Mouse (Mus musculus): ENCODE measurements around the gene Gm4302. TPM values are rescaled to one million over a fixed set of nuclear protein-coding genes. Genes with fewer than 3 reads are reported as not detected.
"Not testable (repeated sequence)": the region's sequence is repeated elsewhere in the genome, so short reads cannot be mapped to it uniquely, and the experiment has no call there.

Gm4302 gene
- polyA plus RNA-seq (2017; shearing (Covaris generic)), result not detected

DNA sequence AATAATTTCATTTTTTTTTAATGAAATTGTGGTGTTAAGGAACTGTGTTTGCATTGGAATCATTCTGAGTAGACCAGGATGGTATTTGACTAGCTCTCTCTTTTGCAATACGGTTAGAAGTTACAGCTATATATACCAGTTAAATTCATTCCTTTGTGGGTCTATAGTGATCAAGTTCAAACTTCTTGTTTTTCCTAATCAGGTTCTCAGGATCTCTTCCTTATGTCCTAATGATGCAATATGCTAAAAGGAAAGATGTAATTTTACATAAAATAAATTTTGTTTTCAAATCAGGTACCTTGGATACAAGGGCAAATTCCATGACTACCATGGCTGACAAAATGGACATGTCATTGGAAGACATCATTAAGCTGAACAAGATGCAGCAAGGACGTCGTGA, at the start of gene Gm4302:
Gm4302 (plus strand) TSS at position 301 of the 400 bp plus-strand sequence.
- not testable (repeated sequence) for ATAC-seq

GRCm38 (mm10) chr10:100296105-100296504, 44.5 kb upstream of the Gm4302 start:
- no peak for ATAC-seq

DNA sequence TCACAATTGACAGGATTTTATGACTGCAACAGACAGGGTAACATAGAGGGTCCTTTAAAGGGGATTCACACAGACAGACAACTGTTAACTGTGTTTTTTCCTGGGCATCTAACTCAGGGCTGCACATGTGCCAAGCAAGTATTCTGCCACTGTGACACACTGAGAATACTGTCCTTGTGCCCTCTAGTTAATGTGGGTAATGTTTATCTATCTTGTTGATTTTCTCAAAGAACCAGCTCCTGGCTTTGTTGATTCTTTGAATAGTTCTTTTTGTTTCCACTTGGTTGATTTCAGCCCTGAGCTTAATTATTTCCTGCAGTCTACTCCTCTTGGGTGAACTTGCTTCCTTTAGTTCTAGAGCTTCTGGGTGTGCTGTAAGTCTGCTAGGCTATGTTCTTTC, 40.5 kb upstream of the Gm4302 start:
- not testable (repeated sequence) for ATAC-seq

DNA sequence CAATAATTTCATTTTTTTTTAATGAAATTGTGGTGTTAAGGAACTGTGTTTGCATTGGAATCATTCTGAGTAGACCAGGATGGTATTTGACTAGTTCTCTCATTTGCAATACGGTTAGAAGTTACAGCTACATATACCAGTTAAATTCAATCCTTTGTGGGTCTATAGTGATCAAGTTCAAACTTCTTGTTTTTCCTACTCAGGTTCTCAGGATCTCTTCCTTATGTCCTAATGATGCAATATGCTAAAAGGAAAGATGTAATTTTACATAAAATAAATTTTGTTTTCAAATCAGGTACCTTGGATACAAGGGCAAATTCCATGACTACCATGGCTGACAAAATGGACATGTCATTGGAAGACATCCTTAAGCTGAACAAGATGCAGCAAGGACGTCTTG, 5.3 kb upstream of the Gm4302 start, which contains the start of gene Gm4301:
Gm4301 (plus strand) TSS at position 301 of the 400 bp plus-strand sequence.
- not testable (repeated sequence) for ATAC-seq

GRCm38 (mm10) chr10:100345672-100346071, 5.0 kb downstream of the Gm4302 start, which contains the start of gene Gm4303:
Gm4303 (plus strand) TSS chr10:100345972.
- not testable (repeated sequence) for ATAC-seq

DNA sequence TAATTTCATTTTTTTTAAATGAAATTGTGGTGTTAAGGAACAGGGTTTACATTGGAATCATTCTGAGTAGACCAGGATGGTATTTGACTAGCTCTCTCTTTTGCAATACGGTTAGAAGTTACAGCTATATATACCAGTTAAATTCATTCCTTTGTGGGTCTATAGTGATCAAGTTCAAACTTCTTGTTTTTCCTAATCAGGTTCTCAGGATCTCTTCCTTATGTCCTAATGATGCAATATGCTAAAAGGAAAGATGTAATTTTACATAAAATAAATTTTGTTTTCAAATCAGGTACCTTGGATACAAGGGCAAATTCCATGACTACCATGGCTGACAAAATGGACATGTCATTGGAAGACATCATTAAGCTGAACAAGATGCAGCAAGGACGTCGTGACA, 10.2 kb downstream of the Gm4302 start, which contains the start of gene Gm4305:
Gm4305 (plus strand) TSS at position 301 of the 400 bp plus-strand sequence.
- not testable (repeated sequence) for ATAC-seq

- ATAC-seq, result not testable (repeated sequence)
These were observed 16.2 kb downstream of the Gm4302 start for GRCm38 (mm10) chr10:100356841-100357240.

DNA sequence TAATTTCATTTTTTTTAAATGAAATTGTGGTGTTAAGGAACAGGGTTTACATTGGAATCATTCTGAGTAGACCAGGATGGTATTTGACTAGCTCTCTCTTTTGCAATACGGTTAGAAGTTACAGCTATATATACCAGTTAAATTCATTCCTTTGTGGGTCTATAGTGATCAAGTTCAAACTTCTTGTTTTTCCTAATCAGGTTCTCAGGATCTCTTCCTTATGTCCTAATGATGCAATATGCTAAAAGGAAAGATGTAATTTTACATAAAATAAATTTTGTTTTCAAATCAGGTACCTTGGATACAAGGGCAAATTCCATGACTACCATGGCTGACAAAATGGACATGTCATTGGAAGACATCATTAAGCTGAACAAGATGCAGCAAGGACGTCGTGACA, 20.4 kb downstream of the Gm4302 start, which contains the start of gene Gm4307:
Gm4307 (plus strand) TSS at position 301 of the 400 bp plus-strand sequence.
- not testable (repeated sequence) for ATAC-seq

DNA sequence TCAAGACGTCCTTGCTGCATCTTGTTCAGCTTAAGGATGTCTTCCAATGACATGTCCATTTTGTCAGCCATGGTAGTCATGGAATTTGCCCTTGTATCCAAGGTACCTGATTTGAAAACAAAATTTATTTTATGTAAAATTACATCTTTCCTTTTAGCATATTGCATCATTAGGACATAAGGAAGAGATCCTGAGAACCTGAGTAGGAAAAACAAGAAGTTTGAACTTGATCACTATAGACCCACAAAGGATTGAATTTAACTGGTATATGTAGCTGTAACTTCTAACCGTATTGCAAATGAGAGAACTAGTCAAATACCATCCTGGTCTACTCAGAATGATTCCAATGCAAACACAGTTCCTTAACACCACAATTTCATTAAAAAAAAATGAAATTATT, 41.8 kb downstream of the Gm4302 start, which contains the start of gene Gm4312:
Gm4312 (minus strand) TSS at position 101 of the 400 bp plus-strand sequence.
- ATAC-seq, result not testable (repeated sequence)

Other genes with a start within 250 kb of the Gm4302 start
- not detected for gene Gm4301, start 5.2 kb upstream of the Gm4302 start, polyA plus RNA-seq (2017; shearing (Covaris generic))
- not detected for gene Gm4303, start 5.1 kb downstream of the Gm4302 start, polyA plus RNA-seq (2017; shearing (Covaris generic))
- not detected for gene Gm4305, start 10.3 kb downstream of the Gm4302 start, polyA plus RNA-seq (2017; shearing (Covaris generic))
- not detected for gene Gm4307, start 20.5 kb downstream of the Gm4302 start, polyA plus RNA-seq (2017; shearing (Covaris generic))
- gene Gm4312, start 41.7 kb downstream of the Gm4302 start, polyA plus RNA-seq (2017; shearing (Covaris generic)), result not detected
- gene Tmtc3, start 146.5 kb downstream of the Gm4302 start, polyA plus RNA-seq (2017; shearing (Covaris generic)), result 1 to 10 TPM; 1.2 to 4.0 TPM
- gene Cep290, start 146.7 kb downstream of the Gm4302 start, polyA plus RNA-seq (2017; shearing (Covaris generic)), result 1 to 10 TPM; 3.9 to 7.2 TPM
- gene 4930430F08Rik, start 249.6 kb downstream of the Gm4302 start, polyA plus RNA-seq (2017; shearing (Covaris generic)), result 10 to 100 TPM; 11.3 to 14.5 TPM
- not detected for gene 1700017N19Rik, start 249.6 kb downstream of the Gm4302 start, polyA plus RNA-seq (2017; shearing (Covaris generic))

Data from CD4-positive, CD25-positive, alpha-beta regulatory T cell, adult 4 months (primary cell).